Mouse (Mus musculus) cerebellum, adult 8-10 months (tissue): ENCODE measurements at regions not wholly inside any gene's neighbourhood (a gene's known extent, or its start where the extent isn't known, plus 50 kb on each side); places are given as distances from the start of the nearest gene placed in this dataset.

Experiments
- DNase-seq: peaks from one replicate; pipeline ENCODE4 v3.0.0; 2022

- DNase-seq: no peak
Observed at GRCm38 (mm10) chr16:73120568-73120967, 812.5 kb downstream of the Robo1 start.

DNA sequence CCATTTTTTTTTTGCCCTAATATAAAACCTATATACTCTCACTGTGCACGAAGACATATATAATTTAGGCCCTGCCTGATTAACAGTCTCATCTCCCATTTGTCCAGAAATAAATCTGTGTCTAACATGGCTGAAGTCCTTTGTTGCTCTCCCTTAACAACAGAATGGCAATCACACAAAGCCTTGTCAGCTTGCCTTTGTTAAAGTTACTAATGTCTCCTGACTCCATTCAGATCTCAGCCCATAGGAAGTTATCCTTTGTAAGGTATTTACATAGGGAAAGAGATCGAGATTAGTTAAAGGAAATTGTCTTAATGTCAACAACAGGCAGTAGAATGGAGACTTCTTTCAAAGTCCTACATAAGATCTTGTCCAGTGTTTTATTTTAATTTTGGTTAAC lies 809.2 kb downstream of the Robo1 start:
- DNase-seq: no peak

DNA sequence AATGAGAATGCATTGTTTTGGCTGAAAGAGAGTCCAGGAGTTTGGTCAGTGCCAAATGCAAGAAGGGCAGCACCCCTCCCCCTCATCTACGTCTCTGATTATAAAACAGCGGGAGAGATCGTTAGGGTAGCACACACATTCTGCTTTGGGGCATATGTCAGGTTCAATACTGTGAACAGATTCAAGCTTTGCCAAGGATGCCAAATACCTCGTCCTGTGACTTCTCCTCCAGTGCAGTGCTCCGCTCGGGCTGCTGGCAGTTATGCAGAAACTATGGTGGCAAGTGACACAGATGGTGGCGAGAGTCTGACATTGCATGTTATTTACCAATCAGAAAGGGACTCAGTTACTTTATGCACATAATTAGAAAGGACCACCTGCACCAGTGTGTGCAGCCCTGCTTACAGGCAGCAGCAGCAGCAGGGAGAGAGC lies 799.9 kb downstream of the Robo1 start:
- DNase-seq: peak; percentile 22

- peak; percentile 11 for DNase-seq
Observed at GRCm38 (mm10) chr16:73107608-73108007, 799.5 kb downstream of the Robo1 start.

DNA sequence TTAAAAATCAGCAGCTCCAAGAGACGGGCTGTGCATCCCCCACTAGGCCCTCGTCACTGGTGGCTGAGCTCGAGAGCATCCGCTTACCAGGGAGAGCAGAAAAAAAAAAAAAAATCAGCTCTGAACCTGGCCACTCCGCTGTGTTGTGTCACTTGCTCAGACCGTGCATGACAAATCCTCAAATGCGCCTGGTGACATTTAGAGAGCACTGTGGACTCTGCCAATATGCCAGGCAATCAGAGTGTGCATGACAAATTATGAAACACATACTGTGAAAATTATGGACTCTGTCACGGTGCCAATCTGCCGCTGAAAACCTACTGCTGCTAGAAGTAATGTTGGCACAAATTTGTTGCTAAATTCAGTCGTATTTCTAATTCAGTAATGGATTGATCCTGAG lies 797.4 kb downstream of the Robo1 start:
- peak; percentile 62 for DNase-seq

GRCm38 (mm10) chr16:73100273-73100672 lies 792.2 kb downstream of the Robo1 start:
- DNase-seq: no peak

GRCm38 (mm10) chr16:73098760-73099159 lies 790.7 kb downstream of the Robo1 start:
- DNase-seq: peak; percentile 19

- no peak for DNase-seq
Observed at GRCm38 (mm10) chr16:73097176-73097575, 789.1 kb downstream of the Robo1 start.

GRCm38 (mm10) chr16:73096091-73097083 lies 788.3 kb downstream of the Robo1 start:
- DNase-seq: no peak
